Mouse (Mus musculus) heart, embryonic 16.5 days (tissue): Measurements from ENCODE around the gene Igf2bp2. TPM values are rescaled to one million over a fixed set of nuclear protein-coding genes. Genes with fewer than 3 reads are reported as not detected.

Experiments used
- ATAC-seq: fragments of 200-750 bp; cut with Nextera tagmentation; replicated peaks from 2 replicates; pipeline ENCODE4 v1.8.0; 2017; ENCODE audit warnings: moderate number of reproducible peaks; ENCODE audit not compliant: insufficient read depth, low FRiP score; ENCODE audit errors: extremely low read depth
- H3K27ac ChIP-seq: fragments of 300-500 bp; sonication (generic); 2 replicates; pipeline ENCODE4 v1.5.1; 2014; ENCODE audit warnings: mild to moderate bottlenecking, low read length, control low read depth, moderate library complexity
- H3K27me3 ChIP-seq: fragments of 300-500 bp; sonication (generic); 2 replicates; pipeline ENCODE4 v1.6.1; 2014; ENCODE audit warnings: low read length, mixed read lengths; ENCODE audit not compliant: control insufficient read depth, insufficient read depth
- H3K36me3 ChIP-seq: fragments of 300-500 bp; sonication (generic); 2 replicates; pipeline ENCODE4 v1.6.1; 2014; ENCODE audit not compliant: control insufficient read depth, insufficient read depth
- H3K4me1 ChIP-seq: fragments of 300-500 bp; sonication (generic); 2 replicates; pipeline ENCODE4 v1.6.1; 2014; ENCODE audit warnings: low read length, mixed read lengths; ENCODE audit not compliant: control insufficient read depth, insufficient read depth
- H3K4me2 ChIP-seq: fragments of 300-500 bp; sonication (generic); 2 replicates; pipeline ENCODE4 v1.6.1; 2014; ENCODE audit warnings: low read depth, mild to moderate bottlenecking, control low read depth, low read length
- H3K4me3 ChIP-seq: fragments of 300-500 bp; sonication (generic); 2 replicates; pipeline ENCODE4 v1.5.1; 2014; ENCODE audit warnings: mild to moderate bottlenecking, control low read depth, low read length
- H3K9ac ChIP-seq: fragments of 300-500 bp; sonication (generic); 2 replicates; pipeline ENCODE4 v1.6.1; 2014; ENCODE audit warnings: low read length, control low read depth
- H3K9me3 ChIP-seq: fragments of 300-500 bp; sonication (generic); replicated peaks from 2 replicates; pipeline ENCODE4 v1.6.1; 2016; ENCODE audit warnings: low read length; ENCODE audit not compliant: control insufficient read depth
- WGBS: fragments of 180-500 bp; shearing (Covaris S2); extraction: QIAGEN DNeasy Blood & Tissue Kit; methylation state at CpG from one replicate; pipeline ENCODE4 v1.1.7; 2014; 5-methylcytosine and 5-hydroxymethylcytosine counted together
- polyA plus RNA-seq: library from polyadenylated mRNA; unstranded; fragments of >200 nt; fragmentation: Nextera tagmentation; extraction: Ambion mirVana; gene quantifications from 2 replicates; pipeline ENCODE4 v1.2.1, GENCODE M21; 2015

Igf2bp2 gene
- polyA plus RNA-seq, 1 experiment from 2014 or later: 34.5 TPM

GRCm38 (mm10) chr16:22009596-22009995, 153.5 kb downstream of the Igf2bp2 start:
- Histone ChIP-seq H3K4me1 (peaks cover 11% of the 10 kb centered on the region), H3K9me3 (no peaks in the 10 kb centered on the region), H3K4me2 (peak overlapping the region; percentile 85), H3K36me3 (no peaks in the 10 kb centered on the region), H3K9ac (peak overlapping the region; percentile 84), H3K4me3 (peak overlapping the region; percentile 77), H3K27me3 (no peaks in the 10 kb centered on the region), H3K27ac (peak overlapping the region; percentile 72; the same call in 1 of the 2 replicates)
- WGBS: under 1% methylated on average over 51 of the region's 51 CpGs
- ATAC-seq: peak; percentile 32

GRCm38 (mm10) chr16:22009099-22009584, 154.0 kb downstream of the Igf2bp2 start, which contains the start of gene Senp2:
Gene Senp2, plus strand, starts transcription at chr16:22009484.
- Histone ChIP-seq H3K4me3 (peak within 1 kb of the TSS; percentile 77), H3K9ac (peak within 1 kb of the TSS; percentile 84), H3K4me1 (peaks cover 11% of the 10 kb centered on the region), H3K27ac (peak within 1 kb of the TSS; percentile 72; the same call in 1 of the 2 replicates), H3K9me3 (no peaks in the 10 kb centered on the region), H3K36me3 (no peaks in the 10 kb centered on the region), H3K4me2 (peak within 1 kb of the TSS; percentile 88), H3K27me3 (no peaks in the 10 kb centered on the region)
- ATAC-seq: peak; percentile 99
- WGBS: under 1% methylated on average over 44 of the region's 45 CpGs

Other genes starting within 250 kb of the Igf2bp2 start
- 44.4 and 45.1 TPM in 2 replicates for gene Tmem41a, start 215.7 kb downstream of the Igf2bp2 start, polyA plus RNA-seq
- 0.32 and 0.80 TPM in 2 replicates for gene Liph, start 167.6 kb downstream of the Igf2bp2 start, polyA plus RNA-seq
- gene Senp2, start 153.8 kb downstream of the Igf2bp2 start, polyA plus RNA-seq: 25.8 and 27.1 TPM in 2 replicates
- gene Tra2b, start 102.7 kb upstream of the Igf2bp2 start, polyA plus RNA-seq: 201 and 229 TPM in 2 replicates